ENCODE assay signal across 21 mouse cellular contexts in genomic region chr19:6393637-6394036, GRCm38 (mm10). TPM values are rescaled to one million over a fixed set of nuclear protein-coding genes. Genes with fewer than 3 reads are reported as not detected.
DNase-seq lines count a peak whose midpoint lies in the region; ATAC-seq and TF ChIP-seq lines count a peak whose summit lies in the region.
"Had no signal": no experiment of that assay in that cellular context is flagged by ENCODE, and none has a peak within 500 bp of the region (broad histone marks: within the 10 kb centered on the region; RNA-seq: fewer than 3 reads in every experiment).

No protein-coding gene starts in this region.

- H3K9ac ChIP-seq in forebrain, embryonic 11.5 days (ENCODE audit: low read length), result no peak overlapping the region
- no peak overlapping the region for H3K9ac ChIP-seq in forebrain, postnatal 0 days
- no peak overlapping the region for H3K9ac ChIP-seq in stomach, postnatal 0 days (ENCODE audit: low read length)
- H3K9ac ChIP-seq: embryonic facial prominence, embryonic 12.5 days; forebrain, embryonic 12.5 days had no signal

- no peaks in the 10 kb centered on the region for H3K27me3 ChIP-seq in forebrain, embryonic 11.5 days (ENCODE audit: control insufficient read depth, insufficient read depth, low read length)
- H3K27me3 ChIP-seq in forebrain, postnatal 0 days (ENCODE audit: insufficient read depth, low read length), result no peaks in the 10 kb centered on the region
- peaks cover 11% of the 10 kb centered on the region; the same call in 1 of the 2 replicates for H3K27me3 ChIP-seq in E14TG2a.4 (ENCODE audit: insufficient read depth, low read length)
- H3K27me3 ChIP-seq in stomach, postnatal 0 days (ENCODE audit: control insufficient read depth, insufficient read depth, low read length), result no peaks in the 10 kb centered on the region
- H3K27me3 ChIP-seq: Patski had no signal

- no peak for ATAC-seq in forebrain, embryonic 11.5 days (replicated peaks; ENCODE audit: low FRiP score)
- ATAC-seq in forebrain, postnatal 0 days, result no peak
- no peak for ATAC-seq in stomach, postnatal 0 days (ENCODE audit: low FRiP score, low TSS enrichment)
- ATAC-seq in megakaryocyte, adult 5-6 weeks (ENCODE audit: poor library complexity, severe bottlenecking), result no peak
- ATAC-seq: activated CD4-positive, CD25-positive, alpha-beta regulatory T cell, adult 4 months; forebrain, embryonic 14.5 days; forebrain, embryonic 16.5 days; Patski had no signal

- intact Hi-C loops in heart, postnatal 25 days (cut with DNase I), result no loop called here

- no peak overlapping the region for H3K4me2 ChIP-seq in forebrain, embryonic 11.5 days (ENCODE audit: low read depth, low read length, severe bottlenecking)
- no peak overlapping the region for H3K4me2 ChIP-seq in forebrain, postnatal 0 days (ENCODE audit: low read depth)
- H3K4me2 ChIP-seq in stomach, postnatal 0 days (replicated peaks; ENCODE audit: low read depth), result no peak overlapping the region
- H3K4me2 ChIP-seq: embryonic facial prominence, embryonic 12.5 days; forebrain, embryonic 12.5 days had no signal

- no peaks in the 10 kb centered on the region for H3K36me3 ChIP-seq in forebrain, embryonic 11.5 days (ENCODE audit: control insufficient read depth, insufficient read depth, low read length)
- no peaks in the 10 kb centered on the region for H3K36me3 ChIP-seq in forebrain, postnatal 0 days (ENCODE audit: insufficient read depth)
- H3K36me3 ChIP-seq in E14TG2a.4 (ENCODE audit: insufficient read depth, low read length), result no peaks in the 10 kb centered on the region
- H3K36me3 ChIP-seq in stomach, postnatal 0 days (ENCODE audit: control insufficient read depth, insufficient read depth, low read length), result no peaks in the 10 kb centered on the region
- H3K36me3 ChIP-seq: embryonic facial prominence, embryonic 10.5 days; embryonic facial prominence, embryonic 12.5 days; forebrain, embryonic 12.5 days; G1E had no signal

- no peak overlapping the region for H3K27ac ChIP-seq in forebrain, embryonic 11.5 days (ENCODE audit: low read depth, low read length)
- no peak overlapping the region for H3K27ac ChIP-seq in forebrain, postnatal 0 days (ENCODE audit: low read depth, low read length)
- no peak overlapping the region for H3K27ac ChIP-seq in stomach, postnatal 0 days (replicated peaks)
- H3K27ac ChIP-seq: embryonic facial prominence, embryonic 10.5 days; embryonic facial prominence, embryonic 12.5 days; forebrain, embryonic 12.5 days had no signal

- no peak for TF ChIP-seq EP300 in stomach, postnatal 0 days (optimal IDR thresholded peaks at IDR 0.05)

- H3K4me3 ChIP-seq in forebrain, embryonic 11.5 days (ENCODE audit: low read depth, low read length), result no peak overlapping the region
- H3K4me3 ChIP-seq in forebrain, postnatal 0 days (ENCODE audit: low read depth, low read length), result no peak overlapping the region
- H3K4me3 ChIP-seq in E14TG2a.4 (replicated peaks; ENCODE audit: low read length), result peak overlapping the region; percentile 27; the same call in 1 of the 2 replicates
- H3K4me3 ChIP-seq in stomach, postnatal 0 days (ENCODE audit: low read depth, low read length), result no peak overlapping the region
- H3K4me3 ChIP-seq: embryonic facial prominence, embryonic 10.5 days; embryonic facial prominence, embryonic 12.5 days; forebrain, embryonic 12.5 days had no signal

- TF ChIP-seq CTCF in forebrain, postnatal 0 days (IDR thresholded peaks at IDR 0.05; ENCODE audit: low read depth), result no peak
- TF ChIP-seq CTCF in E14TG2a.4 (conservative IDR thresholded peaks at IDR 0.05; ENCODE audit: low read length), result no peak
- TF ChIP-seq CTCF in stomach, postnatal 0 days (IDR thresholded peaks at IDR 0.05; ENCODE audit: low read depth), result no peak

- no peaks in the 10 kb centered on the region for H3K9me3 ChIP-seq in forebrain, embryonic 11.5 days (ENCODE audit: control insufficient read depth, low read length)
- H3K9me3 ChIP-seq in forebrain, postnatal 0 days (ENCODE audit: low read length), result no peaks in the 10 kb centered on the region
- H3K9me3 ChIP-seq in E14TG2a.4 (ENCODE audit: low read length), result no peaks in the 10 kb centered on the region
- no peaks in the 10 kb centered on the region for H3K9me3 ChIP-seq in stomach, postnatal 0 days (ENCODE audit: control insufficient read depth, low read length)
- H3K9me3 ChIP-seq: embryonic facial prominence, embryonic 10.5 days; embryonic facial prominence, embryonic 12.5 days; forebrain, embryonic 12.5 days; G1E had no signal

- peak; percentile 49 for DNase-seq in forebrain, embryonic 11.5 days (ENCODE audit: low spot score)
- DNase-seq in forebrain, postnatal 0 days, result no peak
- peak; percentile 85 for DNase-seq in heart, adult 11 months
- DNase-seq in heart, postnatal 25 days (ENCODE audit: low spot score), result no peak
- DNase-seq in stomach, postnatal 0 days (ENCODE audit: low spot score), result peak; percentile 11
- DNase-seq: adrenal gland, adult 8-10 months; adrenal gland, postnatal 14 days; adrenal gland, postnatal 36 days; cerebellum, adult 11-12 months; cerebellum, adult 9-11 months; cerebellum, postnatal 14 days had no signal

- 91% methylated on average over 16 of the region's 16 CpGs for WGBS in forebrain, embryonic 11.5 days
- WGBS in forebrain, postnatal 0 days, result 92% methylated on average over 16 of the region's 16 CpGs
- 91% methylated on average over 16 of the region's 16 CpGs for WGBS in stomach, postnatal 0 days

- peaks cover 4% of the 10 kb centered on the region for H3K4me1 ChIP-seq in forebrain, embryonic 11.5 days (replicated peaks; ENCODE audit: control insufficient read depth, insufficient read depth, low read length)
- no peaks in the 10 kb centered on the region; the same call in 1 of the 2 replicates for H3K4me1 ChIP-seq in forebrain, postnatal 0 days (ENCODE audit: insufficient read depth)
- peaks cover 64% of the 10 kb centered on the region for H3K4me1 ChIP-seq in E14TG2a.4 (replicated peaks; ENCODE audit: low read depth, low read length)
- no peaks in the 10 kb centered on the region for H3K4me1 ChIP-seq in stomach, postnatal 0 days (replicated peaks; ENCODE audit: control insufficient read depth, insufficient read depth)

RNA-seq across cellular contexts. Expression of gene Rasgrp2, which starts 5.5 kb away (rescaled TPM):
- polyA plus RNA-seq in forebrain, embryonic 11.5 days (2014; fragmentation: Nextera tagmentation; extraction: Ambion mirVana), result 9.5 and 12.9 TPM in 2 replicates
- total RNA-seq in forebrain, postnatal 0 days (2014; rRNA removed), result 125 and 170 TPM in 2 replicates
- polyA plus RNA-seq in forebrain, postnatal 0 days (2015; fragmentation: Nextera tagmentation; extraction: Ambion mirVana), result 130 and 150 TPM in 2 replicates
- total RNA-seq in heart, postnatal 25 days (2021), result 10 to 100 TPM; 43.2 to 55.2 TPM
- polyA plus RNA-seq in stomach, postnatal 0 days (2015; fragmentation: Nextera tagmentation; extraction: Ambion mirVana), result 53.4 and 57.3 TPM in 2 replicates
- 213 and 232 TPM in 2 replicates for total RNA-seq in megakaryocyte, adult 5-6 weeks (2015)
- 195 and 214 TPM in 2 replicates for total RNA-seq in megakaryocyte, adult 5-6 weeks (2017)

RNA-seq across cellular contexts. Expression of gene Pygm, which starts 9.4 kb away (rescaled TPM):
- 1.2 TPM in 2 replicates for polyA plus RNA-seq in forebrain, embryonic 11.5 days (2014; fragmentation: Nextera tagmentation; extraction: Ambion mirVana)
- 6.2 and 8.8 TPM in 2 replicates for total RNA-seq in forebrain, postnatal 0 days (2014; rRNA removed)
- polyA plus RNA-seq in forebrain, postnatal 0 days (2015; fragmentation: Nextera tagmentation; extraction: Ambion mirVana), result 4.7 and 7.6 TPM in 2 replicates
- 1,000 to 10,000 TPM; 1,128 to 1,145 TPM for total RNA-seq in heart, postnatal 25 days (2021)
- 8.0 and 10.5 TPM in 2 replicates for polyA plus RNA-seq in stomach, postnatal 0 days (2015; fragmentation: Nextera tagmentation; extraction: Ambion mirVana)
- total RNA-seq in megakaryocyte, adult 5-6 weeks (2015), result 0.80 and 3.2 TPM in 2 replicates
- total RNA-seq in megakaryocyte, adult 5-6 weeks (2017), result 0.11 and 0.12 TPM in 2 replicates

RNA-seq across cellular contexts. Expression of gene Nrxn2, which starts 24.9 kb away (rescaled TPM):
- 8.1 and 10.4 TPM in 2 replicates for polyA plus RNA-seq in forebrain, embryonic 11.5 days (2014; fragmentation: Nextera tagmentation; extraction: Ambion mirVana)
- 213 and 256 TPM in 2 replicates for total RNA-seq in forebrain, postnatal 0 days (2014; rRNA removed)
- polyA plus RNA-seq in forebrain, postnatal 0 days (2015; fragmentation: Nextera tagmentation; extraction: Ambion mirVana), result 45.1 and 49.4 TPM in 2 replicates
- 1 to 10 TPM; 3.4 to 4.4 TPM for total RNA-seq in heart, postnatal 25 days (2021)
- polyA plus RNA-seq in stomach, postnatal 0 days (2015; fragmentation: Nextera tagmentation; extraction: Ambion mirVana), result 0.83 and 1.3 TPM in 2 replicates
- total RNA-seq in megakaryocyte, adult 5-6 weeks (2015), result 0.21 TPM in 1 of 2 replicates, not detected in the other
- total RNA-seq in megakaryocyte, adult 5-6 weeks (2017), result not detected in 2 replicates
- polyA plus RNA-seq: Patski had no signal

RNA-seq across cellular contexts. Expression of gene Sf1, which starts 30.1 kb away (rescaled TPM):
- polyA plus RNA-seq in forebrain, embryonic 11.5 days (2014; fragmentation: Nextera tagmentation; extraction: Ambion mirVana), result 275 and 283 TPM in 2 replicates
- total RNA-seq in forebrain, postnatal 0 days (2014; rRNA removed), result 70.0 and 113 TPM in 2 replicates
- polyA plus RNA-seq in forebrain, postnatal 0 days (2015; fragmentation: Nextera tagmentation; extraction: Ambion mirVana), result 89.7 and 102 TPM in 2 replicates
- 10 to 100 TPM; 76.1 to 88.8 TPM for total RNA-seq in heart, postnatal 25 days (2021)
- polyA plus RNA-seq in stomach, postnatal 0 days (2015; fragmentation: Nextera tagmentation; extraction: Ambion mirVana), result 42.3 and 52.0 TPM in 2 replicates
- total RNA-seq in megakaryocyte, adult 5-6 weeks (2015), result 164 and 205 TPM in 2 replicates
- total RNA-seq in megakaryocyte, adult 5-6 weeks (2017), result 179 and 212 TPM in 2 replicates

RNA-seq across cellular contexts. Expression of gene Map4k2, which starts 52.7 kb away (rescaled TPM):
- polyA plus RNA-seq in forebrain, embryonic 11.5 days (2014; fragmentation: Nextera tagmentation; extraction: Ambion mirVana), result 11.8 and 13.7 TPM in 2 replicates
- total RNA-seq in forebrain, postnatal 0 days (2014; rRNA removed), result 43.0 and 55.8 TPM in 2 replicates
- 6.7 and 9.7 TPM in 2 replicates for polyA plus RNA-seq in forebrain, postnatal 0 days (2015; fragmentation: Nextera tagmentation; extraction: Ambion mirVana)
- total RNA-seq in heart, postnatal 25 days (2021), result 10 to 100 TPM; 42.6 to 44.3 TPM
- 5.2 and 5.7 TPM in 2 replicates for polyA plus RNA-seq in stomach, postnatal 0 days (2015; fragmentation: Nextera tagmentation; extraction: Ambion mirVana)
- 35.0 and 43.3 TPM in 2 replicates for total RNA-seq in megakaryocyte, adult 5-6 weeks (2015)
- total RNA-seq in megakaryocyte, adult 5-6 weeks (2017), result 66.3 and 79.6 TPM in 2 replicates

Comparison
In these comparisons a context has a peak if more than half of its experiments do, and no peak if none do; other contexts are left out.
1. DNase-seq: peak in forebrain, embryonic 11.5 days (single experiment), heart, adult 11 months (single experiment) and stomach, postnatal 0 days (single experiment); none in forebrain, postnatal 0 days (single experiment) and heart, postnatal 25 days (single experiment).
2. RNA of gene Pygm, which starts 9.4 kb away (total RNA-seq): 1,128 to 1,145 TPM in heart, postnatal 25 days; 6.2 to 8.8 TPM in forebrain, postnatal 0 days and 0.11 to 3.2 TPM in megakaryocyte, adult 5-6 weeks; every median in the first group is over 100 times any median in the second.
3. RNA of gene Nrxn2, which starts 24.9 kb away (total RNA-seq): 213 to 256 TPM in forebrain, postnatal 0 days; 3.4 to 4.4 TPM in heart, postnatal 25 days and 0.21 TPM in megakaryocyte, adult 5-6 weeks; every median in the first group is over 10 times any median in the second.